Mouse (Mus musculus): ENCODE data around the gene Myoz1. TPM values are rescaled to one million over a fixed set of nuclear protein-coding genes. Genes with fewer than 3 reads are reported as not detected.
"Not testable (repeated sequence)": the region's sequence is repeated elsewhere in the genome, so short reads cannot be mapped to it uniquely, and the experiment has no call there.

Gene Myoz1
- total RNA-seq, 2 experiments from 2014 or later, result 1,648 to 1,795 TPM

- DNase-seq, result no peak
Observed at GRCm38 (mm10) chr14:20637818-20638574, 18.3 kb downstream of the Myoz1 start.

- DNase-seq, result not testable (repeated sequence)
Observed at GRCm38 (mm10) chr14:20636968-20637367, 19.4 kb downstream of the Myoz1 start.

- DNase-seq, result no peak
Observed at GRCm38 (mm10) chr14:20635546-20635945, 20.8 kb downstream of the Myoz1 start.

DNA sequence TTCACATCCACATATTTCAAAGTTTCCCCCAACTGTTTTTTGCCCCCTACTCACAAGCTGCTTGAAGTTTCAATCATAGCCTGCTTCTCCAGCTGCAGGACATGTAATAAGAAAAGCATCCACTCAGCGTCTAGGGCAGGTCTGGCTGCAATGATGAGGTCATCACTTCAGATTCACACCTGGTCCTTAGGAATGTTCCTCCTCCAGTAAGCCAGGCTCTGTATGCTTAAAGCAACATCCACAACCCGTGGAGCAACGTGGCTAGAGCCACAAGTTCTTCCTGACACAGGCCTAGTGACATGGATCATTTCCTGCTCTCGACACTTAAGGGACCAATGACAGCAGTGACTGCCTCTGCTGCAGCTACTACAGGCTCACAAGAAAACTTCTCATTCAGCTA, 25.1 kb downstream of the Myoz1 start:
- no peak for DNase-seq

DNA sequence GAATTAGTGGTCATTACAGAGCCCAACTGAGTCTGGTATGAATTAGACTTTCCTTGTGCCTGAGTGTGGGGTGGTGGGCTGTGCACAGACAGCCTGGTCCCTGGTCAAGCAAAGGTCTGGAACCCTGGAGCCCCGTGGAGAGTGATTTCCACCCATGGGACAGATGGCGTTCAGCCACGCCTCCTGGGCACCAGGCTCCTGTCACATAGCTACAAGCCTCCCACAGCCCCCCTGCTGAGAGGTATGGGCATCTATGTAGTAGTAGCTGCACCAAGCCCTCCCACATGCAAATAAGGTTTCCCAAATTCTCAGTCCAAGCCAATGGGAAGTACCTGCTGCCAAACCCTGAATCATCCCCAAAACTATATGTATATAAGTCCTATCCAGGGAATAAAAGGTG, 29.4 kb downstream of the Myoz1 start:
- no peak for DNase-seq

- DNase-seq, result no peak
Observed at GRCm38 (mm10) chr14:20626447-20626846, 29.9 kb downstream of the Myoz1 start.

DNA sequence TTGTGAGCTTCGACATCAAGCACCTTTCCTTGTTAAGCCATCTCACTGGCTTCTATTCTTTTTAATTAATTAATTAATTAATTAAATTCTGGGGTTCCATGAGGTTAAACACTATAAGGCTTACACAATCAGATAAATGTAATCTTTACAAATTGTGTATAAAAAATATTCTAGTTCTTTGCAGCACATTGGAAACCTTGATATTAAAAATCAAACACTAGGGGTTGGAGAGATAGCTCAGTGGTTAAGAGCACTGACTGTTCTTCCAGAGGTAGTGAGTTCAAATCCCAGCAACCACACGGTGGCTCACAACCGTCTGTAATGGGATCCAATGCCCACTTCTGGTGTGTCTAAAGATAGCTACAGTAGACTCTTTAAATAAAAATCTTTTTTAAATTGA, 33.4 kb downstream of the Myoz1 start:
- no peak for DNase-seq

GRCm38 (mm10) chr14:20622412-20622811, 33.9 kb downstream of the Myoz1 start:
- DNase-seq, result no peak

GRCm38 (mm10) chr14:20621903-20622302, 34.4 kb downstream of the Myoz1 start:
- DNase-seq, result no peak

DNA sequence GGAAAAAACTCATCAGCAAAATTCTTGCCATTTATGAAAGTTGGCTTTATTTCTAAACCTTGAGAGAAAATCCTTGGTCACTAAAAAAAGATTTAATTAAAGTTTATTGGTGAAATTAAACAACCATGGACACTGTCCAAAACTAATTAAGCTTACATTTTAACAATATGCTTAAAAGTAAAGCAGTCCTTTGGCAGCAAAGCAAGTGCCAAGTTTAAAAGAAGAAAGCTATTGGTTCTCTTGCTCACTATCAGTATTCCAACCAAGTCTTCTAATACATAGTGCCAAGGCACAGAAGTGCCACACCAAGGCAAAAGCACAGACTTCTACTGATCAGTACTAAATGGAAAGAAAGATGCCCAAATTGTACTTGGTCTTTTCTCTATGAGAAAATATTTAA, 37.2 kb downstream of the Myoz1 start:
- DNase-seq, result no peak

DNA sequence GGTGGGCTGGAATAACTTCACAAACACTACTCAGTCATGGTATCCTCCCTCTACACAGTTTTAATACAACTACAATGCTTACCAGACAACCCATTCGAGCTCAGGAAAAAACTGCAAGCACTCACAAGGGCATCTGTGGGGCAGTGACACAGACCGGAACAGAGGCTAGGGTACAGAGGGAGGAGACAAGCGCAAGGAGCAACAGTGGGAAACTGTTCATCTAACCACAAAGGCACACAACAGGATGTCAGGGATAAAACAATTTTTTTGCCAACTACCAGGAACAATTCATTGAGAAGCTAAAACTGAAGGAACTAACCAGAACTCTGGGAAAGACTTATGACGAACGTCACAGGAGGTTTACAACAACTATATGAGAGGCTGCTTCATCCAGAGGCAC, 38.1 kb downstream of the Myoz1 start:
- DNase-seq, result no peak

DNA sequence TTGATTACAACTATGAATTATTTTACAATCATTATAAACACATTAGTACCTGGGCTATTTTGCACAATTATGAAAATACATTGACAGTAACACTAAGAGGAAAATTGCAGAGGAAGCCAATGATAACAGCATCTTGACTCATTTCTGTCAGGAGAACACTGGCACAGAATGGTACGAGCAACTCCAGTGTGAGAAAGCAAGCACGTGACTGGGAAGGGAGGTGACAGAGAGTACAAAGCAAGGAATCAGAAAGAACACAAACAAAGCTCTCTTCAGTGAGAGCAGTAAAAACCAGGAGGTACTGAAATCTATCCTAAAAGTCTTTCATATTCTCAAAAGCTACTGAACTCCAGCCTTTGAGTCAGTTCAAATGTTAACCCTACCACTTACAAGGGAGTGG, 39.9 kb downstream of the Myoz1 start:
- DNase-seq, result no peak

DNA sequence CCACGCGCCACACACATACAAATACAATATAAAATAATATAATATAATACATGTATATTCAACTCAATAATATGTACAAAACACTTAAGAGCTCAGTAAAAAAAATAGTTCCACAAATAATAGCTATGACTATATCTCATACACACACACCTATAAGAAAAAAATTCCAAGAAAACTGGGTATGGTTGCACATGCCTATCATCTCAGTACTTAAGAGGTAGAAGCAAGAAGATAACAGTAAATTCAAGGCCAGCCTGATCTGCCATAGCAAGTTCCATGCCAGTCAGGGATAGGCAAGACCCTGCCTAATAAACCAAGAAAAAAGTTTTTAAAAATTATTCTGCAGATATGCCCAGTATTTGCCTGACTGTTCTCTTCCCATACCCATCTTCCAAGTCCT, 41.3 kb downstream of the Myoz1 start:
- DNase-seq, result no peak

- no peak for DNase-seq
Observed at GRCm38 (mm10) chr14:20612820-20613219, 43.5 kb downstream of the Myoz1 start.

DNA sequence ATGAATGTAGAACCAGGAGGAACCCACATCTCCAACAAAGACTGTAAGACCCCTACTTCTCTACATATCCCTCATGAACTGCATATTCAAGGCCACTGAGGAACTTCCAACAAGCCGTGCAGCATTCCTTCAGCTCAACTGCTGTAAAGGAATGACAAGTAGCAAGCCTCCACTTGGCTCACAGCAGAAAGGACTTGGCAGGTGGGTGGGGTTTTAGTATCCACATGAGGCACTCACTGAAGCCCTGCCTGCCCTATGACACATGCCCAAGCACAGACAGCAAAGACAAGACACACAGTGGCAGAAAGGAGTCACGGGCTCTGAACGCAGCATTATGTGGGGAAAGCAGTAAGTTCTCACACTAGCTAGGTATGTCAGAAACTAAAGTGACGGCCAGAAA, 46.2 kb downstream of the Myoz1 start:
- DNase-seq, result peak; percentile 28

DNA sequence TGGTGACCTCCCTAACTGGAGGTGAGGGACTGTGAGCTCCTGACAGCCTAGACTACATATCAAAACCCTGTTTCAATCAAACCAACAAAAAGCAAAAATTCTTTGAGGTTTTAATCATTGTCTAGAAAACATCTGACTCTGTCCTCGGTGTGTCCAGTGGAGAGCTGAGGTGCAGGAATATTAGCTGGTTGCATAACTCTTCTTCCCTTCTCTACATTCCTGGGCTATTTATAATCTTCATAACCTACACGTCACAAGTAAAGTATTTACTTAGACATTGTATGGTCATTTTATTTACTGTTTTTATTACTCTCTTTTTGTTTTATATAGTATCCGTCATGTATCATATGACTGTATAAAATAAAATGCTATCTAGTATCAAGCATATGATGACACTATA, 46.8 kb downstream of the Myoz1 start:
- DNase-seq, result no peak

- DNase-seq, result no peak
Observed at GRCm38 (mm10) chr14:20607396-20608126, 48.8 kb downstream of the Myoz1 start.

DNA sequence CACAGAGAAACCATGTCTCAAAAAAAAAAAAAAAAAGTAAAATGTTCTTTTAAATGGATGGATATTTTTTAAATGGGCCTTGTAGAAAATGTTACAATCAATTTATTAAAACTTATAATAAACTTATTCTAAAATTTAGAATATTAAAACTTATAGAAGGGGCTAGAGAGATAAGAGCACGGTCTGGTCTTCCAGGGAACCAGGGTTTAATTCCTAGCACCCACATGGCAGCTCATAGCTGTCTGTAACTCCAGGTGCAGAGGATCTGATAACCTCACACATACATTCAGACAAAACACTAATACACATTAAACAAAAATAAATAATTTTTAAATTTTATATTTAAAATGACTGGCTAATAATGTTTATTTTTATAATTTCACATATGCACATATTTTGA, 55.1 kb downstream of the Myoz1 start:
- DNase-seq, result no peak

- DNase-seq, result no peak
Observed at GRCm38 (mm10) chr14:20600203-20600602, 56.1 kb downstream of the Myoz1 start.

DNA sequence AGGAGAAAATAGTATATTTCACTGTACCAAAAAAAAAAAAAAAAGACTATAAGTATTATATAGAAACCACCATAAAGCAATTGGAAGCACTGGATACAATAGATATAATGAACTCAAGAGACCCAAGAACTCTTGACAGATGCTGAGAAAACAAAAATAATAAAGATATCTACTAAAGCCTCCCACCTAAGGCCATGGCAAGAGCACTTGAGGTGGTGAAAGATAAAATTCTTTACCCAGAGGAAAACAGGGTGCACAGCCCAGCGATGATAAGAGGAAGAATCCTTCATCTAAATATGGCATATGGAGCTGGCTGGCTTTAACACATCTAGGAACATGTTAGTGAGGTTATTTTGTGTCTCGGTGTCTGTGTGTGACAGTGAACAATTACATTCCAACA, 56.8 kb downstream of the Myoz1 start:
- DNase-seq, result no peak
